Mouse (Mus musculus) ovary, postnatal 10 days (tissue): ENCODE measurements around the gene Zfp513.
A peak's percentile ranks its signal among the peaks of the same experiment; 100 is the strongest.
"Not testable (repeated sequence)": the region's sequence is repeated elsewhere in the genome, so short reads cannot be mapped to it uniquely, and the experiment has no call there.

Experiments
- DNase-seq: peaks from one replicate; pipeline ENCODE4 v3.0.0; 2022; ENCODE audit warnings: low spot score

Zfp513 gene

GRCm38 (mm10) chr5:31201742-31202590, at the start of gene Zfp513:
Gene Zfp513, minus strand, starts transcription at chr5:31202303.
- DNase-seq: peak; percentile 80

GRCm38 (mm10) chr5:31251541-31252101, 49.5 kb upstream of the Zfp513 start, which contains the start of gene Krtcap3:
Gene Krtcap3, plus strand, starts transcription at chr5:31251691.
- DNase-seq: no peak

GRCm38 (mm10) chr5:31250716-31251115, 48.6 kb upstream of the Zfp513 start:
- DNase-seq: no peak

- no peak for DNase-seq
These were observed 40.1 kb upstream of the Zfp513 start for GRCm38 (mm10) chr5:31242191-31242590.

GRCm38 (mm10) chr5:31241522-31242034, 39.5 kb upstream of the Zfp513 start:
- DNase-seq: no peak

- DNase-seq: peak; percentile 90
These were observed 38.8 kb upstream of the Zfp513 start, which contains the start of the genes Nrbp1 and Gm9970 for GRCm38 (mm10) chr5:31240637-31241521. Gene Nrbp1, plus strand, starts transcription at chr5:31240864. Gene Gm9970, minus strand, starts transcription at chr5:31241232.

GRCm38 (mm10) chr5:31226641-31227040, 24.5 kb upstream of the Zfp513 start:
- DNase-seq: no peak

GRCm38 (mm10) chr5:31222696-31223095, 20.6 kb upstream of the Zfp513 start:
- no peak for DNase-seq

GRCm38 (mm10) chr5:31221304-31221945, 19.3 kb upstream of the Zfp513 start:
- no peak for DNase-seq

- DNase-seq: peak; percentile 97
These were observed 18.6 kb upstream of the Zfp513 start, which contains the start of gene Ppm1g for GRCm38 (mm10) chr5:31220448-31221303. Gene Ppm1g, minus strand, starts transcription at chr5:31220687.

- DNase-seq: peak; percentile 40
These were observed 17.9 kb upstream of the Zfp513 start for GRCm38 (mm10) chr5:31219911-31220447.

GRCm38 (mm10) chr5:31219474-31219873, 17.4 kb upstream of the Zfp513 start:
- no peak for DNase-seq

GRCm38 (mm10) chr5:31219070-31219469, 17.0 kb upstream of the Zfp513 start:
- DNase-seq: no peak

- DNase-seq: no peak
These were observed 16.2 kb upstream of the Zfp513 start for GRCm38 (mm10) chr5:31218294-31218693.

- DNase-seq: not testable (repeated sequence)
These were observed 14.5 kb upstream of the Zfp513 start for GRCm38 (mm10) chr5:31216554-31216953.

- no peak for DNase-seq
These were observed 2.3 kb upstream of the Zfp513 start for GRCm38 (mm10) chr5:31204421-31204820.

- DNase-seq: no peak
These were observed 1.8 kb upstream of the Zfp513 start for GRCm38 (mm10) chr5:31203866-31204265.

GRCm38 (mm10) chr5:31202933-31203332, 830 bp upstream of the Zfp513 start:
- DNase-seq: no peak

- no peak for DNase-seq
These were observed 911 bp downstream of the Zfp513 start for GRCm38 (mm10) chr5:31201042-31201741.
